Mouse (Mus musculus): ENCODE results near the gene Fxyd5. TPM values are rescaled to one million over a fixed set of nuclear protein-coding genes. Genes with fewer than 3 reads are reported as not detected.

Fxyd5 gene
- polyA plus RNA-seq, 1 experiment from 2014 or later, result 14.7 TPM

DNA sequence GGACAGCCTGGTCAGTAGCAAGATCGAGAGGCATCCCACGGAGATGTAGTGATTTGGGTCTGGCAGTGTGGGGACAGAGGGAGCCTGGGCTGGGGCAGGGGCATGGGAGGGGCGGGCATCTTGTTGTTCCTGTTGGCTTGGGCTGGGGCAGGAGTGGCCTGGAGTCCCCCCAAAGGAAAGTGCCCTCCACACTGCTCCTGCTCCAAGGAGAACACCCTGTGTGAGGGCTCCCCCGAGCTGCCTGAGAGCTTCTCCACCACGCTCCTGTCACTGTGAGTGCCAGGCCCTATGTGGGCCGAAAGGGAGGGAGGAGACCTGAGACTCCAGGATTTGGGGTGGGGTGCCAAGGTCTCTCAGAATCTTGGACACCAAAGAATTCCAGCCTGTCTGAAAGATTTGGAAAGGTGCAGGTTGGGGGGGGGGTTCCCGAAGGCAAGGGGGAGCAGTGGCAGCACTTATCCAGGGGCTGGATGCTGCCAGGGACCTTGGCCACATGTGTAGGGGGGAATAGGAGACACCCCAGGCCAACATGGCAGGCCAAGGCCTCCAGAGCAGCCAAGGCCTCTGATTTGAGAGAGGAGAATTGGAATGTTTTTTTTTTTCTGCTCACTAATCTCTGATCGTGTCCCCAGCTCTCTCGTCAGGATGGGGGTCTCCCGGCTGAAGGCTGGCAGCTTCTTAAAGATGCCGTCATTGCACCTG, 17.8 kb upstream of the Fxyd5 start:
- Histone ChIP-seq H3K9me3 (no peaks in the 10 kb centered on the region), H3K4me1 (peaks cover 3% of the 10 kb centered on the region; the same call in 1 of the 2 replicates), H3K9ac (replicated peaks) (no peak overlapping the region), H3K27ac (replicated peaks) (no peak overlapping the region), H3K36me3 (no peaks in the 10 kb centered on the region), H3K27me3 (no peaks in the 10 kb centered on the region), H3K4me3 (no peak overlapping the region), H3K4me2 (replicated peaks) (no peak overlapping the region)
- no peak for ATAC-seq (replicated peaks)
- 54% methylated on average over 11 of the region's 11 CpGs for WGBS

DNA sequence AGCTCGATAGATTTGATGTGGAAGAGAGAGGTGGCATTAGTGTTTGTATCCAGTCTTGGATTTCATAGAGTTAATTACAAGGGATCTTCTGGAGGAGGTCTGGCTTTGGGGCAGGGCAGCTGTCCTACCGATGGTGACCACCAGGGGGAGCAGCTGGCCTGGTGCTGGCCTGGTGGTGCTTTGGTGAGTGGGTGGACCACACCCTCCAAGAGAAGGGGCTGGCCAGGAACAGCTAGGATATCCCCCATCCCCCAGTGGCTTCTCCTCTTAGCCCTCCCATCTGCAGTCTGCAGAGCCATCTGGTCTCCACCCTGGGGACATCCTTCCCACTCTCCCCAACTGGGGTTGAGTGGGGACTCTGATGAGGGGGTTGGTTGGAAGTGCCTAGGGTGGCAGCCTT, 16.8 kb upstream of the Fxyd5 start, which contains the start of gene Lgi4:
Gene Lgi4, plus strand, starts transcription at position 235 of the 400 bp plus-strand sequence.
- ATAC-seq (replicated peaks), result peak; percentile 44; the same call in 1 of the 2 replicates
- H3K36me3 ChIP-seq, result no peaks in the 10 kb centered on the region
- H3K4me3 ChIP-seq, result no peak within 1 kb of the TSS
- H3K4me1 ChIP-seq, result peaks cover 3% of the 10 kb centered on the region; the same call in 1 of the 2 replicates
- H3K27ac ChIP-seq (replicated peaks), result no peak within 1 kb of the TSS
- no peak within 1 kb of the TSS for H3K9ac ChIP-seq (replicated peaks)
- H3K4me2 ChIP-seq (replicated peaks), result no peak within 1 kb of the TSS
- H3K27me3 ChIP-seq, result peaks cover 4% of the 10 kb centered on the region; the same call in 1 of the 2 replicates
- 3% methylated on average over 2 of the region's 2 CpGs for WGBS
- H3K9me3 ChIP-seq, result no peaks in the 10 kb centered on the region

DNA sequence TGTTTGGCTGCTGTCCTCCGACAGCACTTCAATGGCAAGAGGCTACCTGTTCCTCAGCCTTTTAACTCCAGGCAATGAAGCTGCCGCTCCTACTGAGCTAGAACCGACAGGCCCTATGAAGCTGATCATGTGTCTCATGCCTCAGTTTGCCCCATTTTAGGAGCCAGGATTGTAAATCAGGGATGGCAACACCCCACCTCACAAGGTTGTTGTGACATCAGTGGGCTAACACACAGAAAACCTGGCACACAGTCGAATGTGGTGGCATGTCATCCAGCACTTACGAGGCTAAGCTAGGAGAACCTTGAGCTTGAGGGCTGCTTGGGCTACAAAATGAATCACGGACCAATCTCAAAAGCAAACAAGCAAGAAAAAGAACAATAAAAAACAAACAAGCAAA, 15.9 kb upstream of the Fxyd5 start:
- Histone ChIP-seq H3K4me2 (replicated peaks) (no peak overlapping the region), H3K4me1 (peaks cover 3% of the 10 kb centered on the region; the same call in 1 of the 2 replicates), H3K4me3 (no peak overlapping the region), H3K36me3 (no peaks in the 10 kb centered on the region), H3K27me3 (peaks cover 6% of the 10 kb centered on the region), H3K9ac (replicated peaks) (no peak overlapping the region), H3K9me3 (no peaks in the 10 kb centered on the region), H3K27ac (replicated peaks) (no peak overlapping the region)
- ATAC-seq (replicated peaks), result no peak
- 83% methylated on average over 6 of the region's 6 CpGs for WGBS

DNA sequence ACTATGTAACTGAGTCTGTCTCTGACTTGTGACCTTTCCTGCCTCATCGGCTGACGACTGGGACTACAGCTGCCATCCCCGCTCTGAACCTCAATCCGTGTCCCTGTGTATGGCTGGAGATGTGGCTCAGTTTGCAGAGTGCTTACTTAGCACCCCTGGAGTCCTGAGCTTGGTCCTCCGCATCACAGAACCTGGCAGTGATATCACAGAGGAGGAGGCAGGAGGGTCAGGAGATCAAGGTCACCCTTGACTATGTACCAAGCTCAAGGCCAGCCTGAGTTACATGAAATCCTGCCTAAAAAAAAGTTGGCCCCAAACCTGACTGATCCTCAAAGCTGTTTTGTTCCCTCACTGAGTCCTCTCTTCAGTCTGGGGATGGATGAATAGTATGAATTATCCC, 15.4 kb upstream of the Fxyd5 start:
- 69% methylated on average over 5 of the region's 5 CpGs for WGBS

DNA sequence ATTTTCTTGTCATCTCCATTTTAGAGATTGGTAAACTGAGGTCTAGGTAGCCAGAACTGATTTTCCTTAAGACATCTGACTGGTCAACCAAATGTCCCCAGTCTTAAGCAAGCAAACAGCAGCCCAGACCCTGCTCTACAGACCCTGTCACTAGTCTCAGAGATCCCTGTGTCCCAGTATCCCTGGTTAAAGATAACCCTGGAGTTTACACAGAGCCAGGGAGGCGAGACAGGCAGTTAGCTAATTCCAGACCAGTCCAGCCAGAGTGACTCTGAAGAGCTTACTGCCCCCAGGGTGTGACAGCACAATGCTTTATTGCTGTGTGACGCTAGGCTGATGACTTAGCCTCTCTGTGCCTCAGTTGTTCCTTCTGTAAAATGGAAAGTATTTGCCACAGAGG, 14.8 kb upstream of the Fxyd5 start, which contains the start of gene Fxyd1:
Gene Fxyd1, minus strand, starts transcription at position 129 of the 400 bp plus-strand sequence.
- ATAC-seq (replicated peaks), result no peak
- no peak within 1 kb of the TSS for H3K9ac ChIP-seq (replicated peaks)
- 77% methylated on average over 2 of the region's 2 CpGs for WGBS
- H3K27me3 ChIP-seq, result peaks cover 17% of the 10 kb centered on the region
- no peak within 1 kb of the TSS for H3K4me3 ChIP-seq
- H3K4me1 ChIP-seq, result peaks cover 12% of the 10 kb centered on the region
- H3K9me3 ChIP-seq, result no peaks in the 10 kb centered on the region
- no peaks in the 10 kb centered on the region for H3K36me3 ChIP-seq
- H3K27ac ChIP-seq (replicated peaks), result no peak within 1 kb of the TSS
- no peak within 1 kb of the TSS for H3K4me2 ChIP-seq (replicated peaks)

More for the DNA sequence above, 15.4 kb upstream of the Fxyd5 start:
- Histone ChIP-seq H3K27ac (replicated peaks) (no peak overlapping the region), H3K4me1 (peaks cover 5% of the 10 kb centered on the region), H3K9me3 (no peaks in the 10 kb centered on the region), H3K9ac (replicated peaks) (no peak overlapping the region), H3K4me3 (no peak overlapping the region), H3K36me3 (no peaks in the 10 kb centered on the region), H3K4me2 (replicated peaks) (no peak overlapping the region), H3K27me3 (peaks cover 10% of the 10 kb centered on the region)
- no peak for ATAC-seq (replicated peaks)

DNA sequence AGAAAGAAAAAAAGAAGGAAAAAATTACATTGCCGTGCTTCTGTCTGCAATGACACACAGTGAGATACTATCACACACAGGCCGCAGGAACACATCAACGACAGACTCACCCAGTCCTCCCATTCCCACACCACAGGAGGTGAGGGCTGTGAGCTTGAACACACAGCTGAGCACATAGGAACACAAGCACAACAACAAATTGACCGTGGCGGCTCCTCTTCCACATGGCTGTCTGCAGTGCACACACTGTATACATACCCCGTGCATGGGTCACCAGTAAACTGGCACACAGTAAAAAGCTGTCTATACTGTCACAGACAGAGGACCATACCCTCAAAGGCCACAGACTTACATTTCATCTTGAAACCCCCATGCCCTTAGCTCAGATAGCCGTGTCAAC, 14.2 kb upstream of the Fxyd5 start:
- H3K9ac ChIP-seq (replicated peaks), result no peak overlapping the region
- H3K4me1 ChIP-seq, result peaks cover 18% of the 10 kb centered on the region
- H3K27me3 ChIP-seq, result peaks cover 23% of the 10 kb centered on the region
- WGBS, result 80% methylated on average over 7 of the region's 7 CpGs
- H3K36me3 ChIP-seq, result no peaks in the 10 kb centered on the region
- ATAC-seq (replicated peaks), result no peak
- no peaks in the 10 kb centered on the region for H3K9me3 ChIP-seq
- no peak overlapping the region for H3K4me2 ChIP-seq (replicated peaks)
- no peak overlapping the region for H3K4me3 ChIP-seq
- no peak overlapping the region for H3K27ac ChIP-seq (replicated peaks)

DNA sequence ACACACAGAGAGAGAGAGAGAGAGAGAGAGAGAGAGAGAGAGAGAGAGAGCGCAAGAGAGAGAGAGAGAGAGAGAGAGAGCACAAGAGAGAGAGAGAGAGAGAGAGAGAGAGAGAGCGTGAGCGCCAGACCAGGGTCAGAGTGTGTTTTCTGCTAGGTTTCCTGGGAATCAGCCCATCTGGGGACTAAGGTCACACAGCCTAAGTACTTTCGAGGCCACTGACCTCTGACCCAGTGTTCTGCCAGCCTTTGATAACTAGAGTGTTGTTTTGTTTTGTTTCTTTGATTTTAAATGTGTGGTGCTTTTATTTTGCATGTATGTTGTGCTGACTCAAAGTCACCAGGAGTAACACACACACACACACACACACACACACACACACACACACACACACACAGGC, 13.6 kb upstream of the Fxyd5 start:
- H3K9ac ChIP-seq (replicated peaks), result no peak overlapping the region
- no peak overlapping the region for H3K4me2 ChIP-seq (replicated peaks)
- H3K27me3 ChIP-seq, result peaks cover 29% of the 10 kb centered on the region
- no peaks in the 10 kb centered on the region for H3K36me3 ChIP-seq
- no peak for ATAC-seq (replicated peaks)
- peaks cover 24% of the 10 kb centered on the region for H3K4me1 ChIP-seq
- WGBS, result 29% methylated on average over 2 of the region's 4 CpGs
- H3K9me3 ChIP-seq, result no peaks in the 10 kb centered on the region
- H3K4me3 ChIP-seq, result no peak overlapping the region
- no peak overlapping the region for H3K27ac ChIP-seq (replicated peaks)

DNA sequence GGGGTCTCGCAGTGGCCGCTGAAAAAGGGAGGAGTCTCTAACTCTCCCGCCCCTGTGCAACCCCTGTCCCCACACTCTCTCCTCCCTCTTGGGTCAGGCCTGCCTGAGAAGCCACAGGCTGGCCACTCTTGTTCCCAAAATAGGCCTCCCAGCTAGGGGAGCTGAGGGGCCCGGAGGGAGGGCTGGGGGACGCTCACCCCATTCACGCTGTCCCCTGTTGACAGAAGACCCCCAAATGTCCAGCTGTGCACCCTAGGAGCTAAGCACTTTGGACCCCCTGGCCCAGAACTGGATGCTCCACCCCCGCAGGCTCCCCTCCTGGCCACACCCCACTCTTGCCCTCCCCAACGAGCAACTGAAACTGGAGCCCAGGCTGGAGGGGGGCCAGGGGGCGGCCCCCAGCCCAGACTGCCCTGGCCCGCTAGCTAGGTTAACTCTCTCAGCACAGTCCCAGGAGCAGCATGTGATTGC, 13.1 kb upstream of the Fxyd5 start:
- WGBS, result 7% methylated on average over 10 of the region's 10 CpGs
- H3K27ac ChIP-seq (replicated peaks), result no peak overlapping the region
- peaks cover 29% of the 10 kb centered on the region for H3K4me1 ChIP-seq
- no peak for ATAC-seq (replicated peaks)
- no peak overlapping the region for H3K9ac ChIP-seq (replicated peaks)
- no peaks in the 10 kb centered on the region for H3K36me3 ChIP-seq
- H3K9me3 ChIP-seq, result no peaks in the 10 kb centered on the region
- peaks cover 34% of the 10 kb centered on the region for H3K27me3 ChIP-seq
- H3K4me3 ChIP-seq, result no peak overlapping the region
- no peak overlapping the region for H3K4me2 ChIP-seq (replicated peaks)

DNA sequence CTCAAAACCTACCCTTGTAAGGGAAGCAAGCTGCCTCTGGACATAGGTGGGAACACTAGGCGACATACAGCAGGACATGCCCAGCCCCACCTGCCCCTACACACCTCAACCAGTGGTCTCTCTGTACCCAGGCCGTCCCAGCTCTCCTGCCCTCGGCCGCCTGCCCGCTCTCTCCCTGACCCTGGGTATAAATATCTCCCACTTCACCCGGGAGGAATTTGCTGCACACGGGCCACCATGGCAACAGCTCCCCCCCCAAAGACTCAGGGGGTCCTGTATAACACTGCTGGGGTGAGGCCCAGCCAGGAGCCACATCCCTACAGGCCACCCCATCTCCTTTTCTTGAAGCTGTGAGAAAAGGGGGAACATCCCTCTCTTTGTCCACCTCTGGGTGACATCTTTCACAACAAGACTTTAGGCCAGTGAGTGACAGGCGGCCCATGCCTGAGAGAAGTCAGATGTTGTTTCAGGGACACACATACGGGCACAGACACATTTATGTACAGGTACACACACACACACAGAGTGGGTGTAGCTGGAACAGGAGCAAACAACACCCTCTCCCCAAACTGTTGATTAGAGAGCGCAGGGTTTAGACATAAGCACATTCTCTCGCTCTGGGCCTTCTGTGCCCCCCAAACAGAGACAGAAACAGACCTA, 12.5 kb upstream of the Fxyd5 start:
- no peak overlapping the region for H3K4me2 ChIP-seq (replicated peaks)

DNA sequence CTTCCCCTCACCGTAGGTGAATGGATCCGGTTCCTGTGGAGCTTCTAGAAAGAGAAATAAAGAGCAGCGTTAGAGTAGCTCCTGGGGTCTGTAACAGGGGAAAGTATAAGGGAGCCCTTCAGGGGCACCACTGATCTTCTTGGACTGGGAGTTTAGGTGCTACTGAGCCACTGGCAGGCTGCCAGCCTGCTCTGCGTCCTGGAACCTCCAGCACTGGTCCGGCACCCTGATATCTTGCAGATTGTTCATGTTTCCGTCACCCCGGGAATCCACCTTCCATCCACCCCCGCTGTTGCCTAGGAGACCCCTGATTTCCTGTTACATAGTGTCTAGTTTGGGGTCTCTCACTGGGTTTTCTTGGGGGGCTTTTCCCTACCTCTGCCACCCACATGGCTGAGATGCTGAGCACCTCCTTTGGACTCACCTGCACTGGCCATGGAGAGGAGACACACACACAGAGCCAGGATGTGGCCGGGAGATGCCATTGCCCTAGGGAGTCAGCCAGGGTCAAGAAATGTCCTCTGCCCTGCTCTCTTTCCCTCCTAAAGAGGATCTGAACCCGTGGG, 11.7 kb upstream of the Fxyd5 start:
- Histone ChIP-seq H3K4me2 (replicated peaks) (no peak overlapping the region), H3K27me3 (peaks cover 40% of the 10 kb centered on the region), H3K4me3 (no peak overlapping the region), H3K36me3 (no peaks in the 10 kb centered on the region), H3K9ac (replicated peaks) (no peak overlapping the region), H3K9me3 (no peaks in the 10 kb centered on the region), H3K27ac (replicated peaks) (no peak overlapping the region), H3K4me1 (peaks cover 39% of the 10 kb centered on the region)
- 31% methylated on average over 10 of the region's 10 CpGs for WGBS
- ATAC-seq (replicated peaks), result no peak

More for the DNA sequence above, 12.5 kb upstream of the Fxyd5 start:
- H3K9me3 ChIP-seq, result no peaks in the 10 kb centered on the region
- H3K9ac ChIP-seq (replicated peaks), result no peak overlapping the region
- no peak overlapping the region for H3K27ac ChIP-seq (replicated peaks)
- H3K4me3 ChIP-seq, result no peak overlapping the region
- peaks cover 35% of the 10 kb centered on the region for H3K4me1 ChIP-seq
- no peak for ATAC-seq (replicated peaks)
- WGBS, result 46% methylated on average over 11 of the region's 11 CpGs
- no peaks in the 10 kb centered on the region for H3K36me3 ChIP-seq
- peaks cover 37% of the 10 kb centered on the region for H3K27me3 ChIP-seq

DNA sequence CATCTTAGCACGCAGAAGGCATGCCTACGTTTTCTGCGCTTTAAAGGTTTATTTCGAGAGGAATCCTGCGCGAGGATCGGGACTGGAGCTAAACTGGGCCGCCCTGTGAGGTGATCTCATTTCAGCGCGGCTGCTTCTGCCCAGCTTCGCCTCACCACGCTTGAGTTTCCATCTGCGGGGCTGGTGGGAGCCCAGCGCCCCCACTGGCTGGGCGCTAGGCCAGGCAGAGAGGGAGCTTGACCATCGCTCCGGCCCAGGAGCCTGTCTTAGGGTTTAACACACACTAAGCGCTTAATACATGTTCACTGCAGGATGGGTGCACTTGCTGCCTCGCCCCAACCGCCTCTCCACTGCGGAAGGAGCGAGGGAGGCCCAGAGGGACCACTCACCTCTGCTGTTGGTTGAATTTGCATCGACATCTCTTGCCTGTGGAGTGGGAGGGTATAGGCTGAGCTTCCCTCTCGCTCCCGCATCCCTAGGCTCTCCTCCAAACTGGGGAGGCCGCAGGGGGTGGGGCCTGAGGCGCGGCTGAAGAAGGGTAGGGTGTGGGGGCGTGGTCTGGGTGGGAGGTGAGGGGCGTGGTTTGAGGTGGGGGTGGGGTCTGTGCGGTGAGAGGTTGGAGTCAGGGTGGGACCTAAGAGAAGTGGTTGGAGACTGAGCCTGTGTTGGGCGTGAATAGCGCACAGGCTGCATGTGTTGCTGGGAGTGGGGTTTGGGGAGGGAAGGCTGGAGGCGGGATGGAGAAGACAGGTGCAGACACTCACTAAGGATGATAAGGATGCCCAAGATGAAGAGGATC, 10.6 kb upstream of the Fxyd5 start:
- Histone ChIP-seq H3K36me3 (no peaks in the 10 kb centered on the region), H3K9me3 (no peaks in the 10 kb centered on the region), H3K27me3 (peaks cover 40% of the 10 kb centered on the region), H3K4me3 (peak overlapping the region; percentile 22), H3K9ac (replicated peaks) (peak overlapping the region; percentile 13), H3K4me2 (replicated peaks) (peak overlapping the region; percentile 36), H3K27ac (replicated peaks) (no peak overlapping the region), H3K4me1 (peaks cover 39% of the 10 kb centered on the region)
- under 1% methylated on average over 34 of the region's 34 CpGs for WGBS
- ATAC-seq (replicated peaks), result 0 out of 2 replicates have a peak, but pooled peaks have one; percentile 12
